Mouse (Mus musculus): ENCODE measurements around the gene Gm7298.
"Not testable (repeated sequence)": the region's sequence is repeated elsewhere in the genome, so short reads cannot be mapped to it uniquely, and the experiment has no call there.

Gene Gm7298

GRCm38 (mm10) chr6:121732632-121733031 is at the start of gene Gm7298:
TSS of gene Gm7298 (plus strand) at chr6:121732932.
- DNase-seq: no peak

- DNase-seq: no peak
These were observed 95.3 kb downstream of the Gm7298 start for GRCm38 (mm10) chr6:121828034-121828433.

- DNase-seq: no peak
These were observed 103.6 kb downstream of the Gm7298 start for GRCm38 (mm10) chr6:121836361-121836760.

GRCm38 (mm10) chr6:121838271-121838670 is 105.5 kb downstream of the Gm7298 start, which contains the start of gene Mug1:
TSS of gene Mug1 (plus strand) at chr6:121838541.
- not testable (repeated sequence) for DNase-seq
